Mouse (Mus musculus) right cerebral cortex, postnatal 10 days (tissue): ENCODE measurements at regions not wholly inside any gene's neighbourhood (a gene's known extent, or its start where the extent isn't known, plus 50 kb on each side); places are given as distances from the start of the nearest gene placed in this dataset.
A peak's percentile ranks its signal among the peaks of the same experiment; 100 is the strongest.

Source experiments
- DNase-seq, 2 experiments: peaks; one replicate each; pipeline ENCODE4 v3.0.0; 2021; ENCODE audit warnings: low spot score in 2 of 2

GRCm38 (mm10) chr16:7892799-7893198 is 532.1 kb downstream of the Tmem114 start:
- DNase-seq: peak; percentile 30 to 31

- no peak for DNase-seq
These were observed 561.5 kb downstream of the Tmem114 start for GRCm38 (mm10) chr16:7863406-7863805.

GRCm38 (mm10) chr16:7839139-7839538 is 585.8 kb downstream of the Tmem114 start:
- DNase-seq: no peak

- no peak for DNase-seq
These were observed 593.8 kb downstream of the Tmem114 start for GRCm38 (mm10) chr16:7831142-7831541.

- no peak for DNase-seq
These were observed 594.8 kb downstream of the Tmem114 start for GRCm38 (mm10) chr16:7829939-7830650.

- DNase-seq: no peak
These were observed 623.8 kb downstream of the Tmem114 start for GRCm38 (mm10) chr16:7801161-7801560.

- DNase-seq: no peak
These were observed 627.7 kb downstream of the Tmem114 start for GRCm38 (mm10) chr16:7797176-7797786.

GRCm38 (mm10) chr16:7795561-7795960 is 629.4 kb downstream of the Tmem114 start:
- no peak for DNase-seq

GRCm38 (mm10) chr16:7792521-7792920 is 632.4 kb downstream of the Tmem114 start:
- no peak for DNase-seq

- DNase-seq: peak in 1 of 2 experiments; percentile 28
These were observed 634.7 kb downstream of the Tmem114 start for GRCm38 (mm10) chr16:7790260-7790659.

GRCm38 (mm10) chr16:7788209-7788608 is 636.7 kb downstream of the Tmem114 start:
- DNase-seq: peak; percentile 75 to 89

- no peak for DNase-seq
These were observed 643.4 kb downstream of the Tmem114 start for GRCm38 (mm10) chr16:7781506-7781905.

- DNase-seq: no peak
These were observed 649.3 kb downstream of the Tmem114 start for GRCm38 (mm10) chr16:7775635-7776034.

- no peak for DNase-seq
These were observed 656.5 kb downstream of the Tmem114 start for GRCm38 (mm10) chr16:7768433-7768832.

- no peak for DNase-seq
These were observed 657.2 kb downstream of the Tmem114 start for GRCm38 (mm10) chr16:7767691-7768090.

- no peak for DNase-seq
These were observed 660.6 kb downstream of the Tmem114 start for GRCm38 (mm10) chr16:7764383-7764782.

- DNase-seq: peak; percentile 22 to 23
These were observed 696.8 kb downstream of the Tmem114 start for GRCm38 (mm10) chr16:7728186-7728585.

- DNase-seq: no peak
These were observed 699.7 kb downstream of the Tmem114 start for GRCm38 (mm10) chr16:7725225-7725624.

- DNase-seq: no peak
These were observed 723.5 kb downstream of the Tmem114 start for GRCm38 (mm10) chr16:7701471-7701870.

- no peak for DNase-seq
These were observed 739.5 kb downstream of the Tmem114 start for GRCm38 (mm10) chr16:7685484-7685883.

- DNase-seq: no peak
These were observed 758.8 kb downstream of the Tmem114 start for GRCm38 (mm10) chr16:7666096-7666495.

GRCm38 (mm10) chr16:7658133-7658532 is 766.8 kb downstream of the Tmem114 start:
- DNase-seq: no peak

GRCm38 (mm10) chr16:7654451-7654850 is 770.5 kb downstream of the Tmem114 start:
- DNase-seq: no peak
